In genomic region chr14:30584497-30585251, GRCm38 (mm10) we compare ENCODE assay signal across 8 mouse cellular contexts. TPM values are rescaled to one million over a fixed set of nuclear protein-coding genes. Genes with fewer than 3 reads are reported as not detected.
DNase-seq lines count a peak whose midpoint lies in the region; ATAC-seq lines count a peak whose summit lies in the region.

No protein-coding gene starts in this region.

- DNase-seq in heart, postnatal 14 days, result no peak
- peak; percentile 26 for DNase-seq in midbrain, embryonic 10.5 days (ENCODE audit: low spot score)
- no peak for DNase-seq in midbrain, embryonic 14.5 days
- peak; percentile 49 for DNase-seq in embryo, embryonic 11 days
- peak; percentile 76 for DNase-seq in retina, postnatal 1 day
- DNase-seq in ovary, adult 18-20 months (ENCODE audit: low spot score), result no peak
- DNase-seq in right cerebral cortex, postnatal 10 days (ENCODE audit: low spot score in 2 of 2), result no peak

- peaks cover 34% of the 10 kb centered on the region for H3K4me1 ChIP-seq in heart, embryonic 13.5 days
- peaks cover 25% of the 10 kb centered on the region for H3K4me1 ChIP-seq in midbrain, embryonic 10.5 days
- H3K4me1 ChIP-seq in midbrain, embryonic 14.5 days (ENCODE audit: control insufficient read depth, insufficient read depth, low read length), result peaks cover 15% of the 10 kb centered on the region; the same call in 1 of the 2 replicates

- H3K9ac ChIP-seq in heart, embryonic 13.5 days, result peak overlapping the region; percentile 54
- H3K9ac ChIP-seq in midbrain, embryonic 14.5 days (replicated peaks; ENCODE audit: low read length), result no peak overlapping the region

- intact Hi-C loops in heart, postnatal 14 days (cut with DNase I), result no loop called here

- peak overlapping the region; percentile 56 for H3K4me2 ChIP-seq in heart, embryonic 13.5 days
- H3K4me2 ChIP-seq in midbrain, embryonic 14.5 days (ENCODE audit: low read length), result no peak overlapping the region

- no peaks in the 10 kb centered on the region for H3K36me3 ChIP-seq in heart, embryonic 13.5 days
- H3K36me3 ChIP-seq in midbrain, embryonic 10.5 days, result no peaks in the 10 kb centered on the region
- no peaks in the 10 kb centered on the region for H3K36me3 ChIP-seq in midbrain, embryonic 14.5 days (ENCODE audit: control insufficient read depth, insufficient read depth, low read length)

- peak overlapping the region; percentile 71 for H3K27ac ChIP-seq in heart, embryonic 13.5 days (replicated peaks)
- peak overlapping the region; percentile 72 for H3K27ac ChIP-seq in midbrain, embryonic 10.5 days (replicated peaks)
- H3K27ac ChIP-seq in midbrain, embryonic 14.5 days (replicated peaks; ENCODE audit: low read depth, low read length), result no peak overlapping the region

- no peaks in the 10 kb centered on the region for H3K27me3 ChIP-seq in heart, embryonic 13.5 days (replicated peaks)
- H3K27me3 ChIP-seq in midbrain, embryonic 10.5 days (ENCODE audit: low read depth, poor library complexity, severe bottlenecking), result no peaks in the 10 kb centered on the region
- H3K27me3 ChIP-seq in midbrain, embryonic 14.5 days (ENCODE audit: control insufficient read depth, insufficient read depth, low read length), result no peaks in the 10 kb centered on the region

- 20% methylated on average over 19 of the region's 19 CpGs for WGBS in heart, embryonic 13.5 days
- WGBS in midbrain, embryonic 10.5 days, result 57% methylated on average over 19 of the region's 19 CpGs
- WGBS in midbrain, embryonic 14.5 days, result 53% methylated on average over 19 of the region's 19 CpGs

- no peaks in the 10 kb centered on the region for H3K9me3 ChIP-seq in heart, embryonic 13.5 days
- H3K9me3 ChIP-seq in midbrain, embryonic 10.5 days (replicated peaks), result no peaks in the 10 kb centered on the region
- H3K9me3 ChIP-seq in midbrain, embryonic 14.5 days (ENCODE audit: control insufficient read depth, low read length), result no peaks in the 10 kb centered on the region

- peak; percentile 39; the same call in 1 of the 2 replicates for ATAC-seq in heart, embryonic 13.5 days (ENCODE audit: extremely low read depth, insufficient number of reproducible peaks, low FRiP score, low TSS enrichment)
- ATAC-seq in midbrain, embryonic 14.5 days (ENCODE audit: low FRiP score, low TSS enrichment), result no peak

- no peak overlapping the region; the same call in 1 of the 2 replicates for H3K4me3 ChIP-seq in heart, embryonic 13.5 days
- no peak overlapping the region for H3K4me3 ChIP-seq in midbrain, embryonic 10.5 days
- no peak overlapping the region for H3K4me3 ChIP-seq in midbrain, embryonic 14.5 days (replicated peaks; ENCODE audit: low read depth, low read length)

RNA-seq across cellular contexts. Expression of gene Tkt, which starts 36.5 kb away (rescaled TPM):
- polyA plus RNA-seq in heart, embryonic 13.5 days (2015; fragmentation: Nextera tagmentation; extraction: Ambion mirVana), result 86.2 and 96.6 TPM in 2 replicates
- 10 to 100 TPM; 35.1 to 39.2 TPM for total RNA-seq in heart, postnatal 14 days (2021)
- polyA plus RNA-seq in midbrain, embryonic 10.5 days (2016; fragmentation: Nextera tagmentation; extraction: Ambion mirVana), result 312 and 334 TPM in 2 replicates
- 94.2 and 166 TPM in 2 replicates for polyA plus RNA-seq in midbrain, embryonic 14.5 days (2014; fragmentation: Nextera tagmentation; extraction: Ambion mirVana)

RNA-seq across cellular contexts. Expression of gene Prkcd, which starts 41.3 kb away (rescaled TPM):
- 36.7 and 40.9 TPM in 2 replicates for polyA plus RNA-seq in heart, embryonic 13.5 days (2015; fragmentation: Nextera tagmentation; extraction: Ambion mirVana)
- total RNA-seq in heart, postnatal 14 days (2021), result 10 to 100 TPM; 14.3 to 15.7 TPM
- 20.8 and 23.2 TPM in 2 replicates for polyA plus RNA-seq in midbrain, embryonic 10.5 days (2016; fragmentation: Nextera tagmentation; extraction: Ambion mirVana)
- 10.6 and 12.8 TPM in 2 replicates for polyA plus RNA-seq in midbrain, embryonic 14.5 days (2014; fragmentation: Nextera tagmentation; extraction: Ambion mirVana)

Comparison
In these comparisons a context has a peak if more than half of its experiments do, and no peak if none do; other contexts are left out.
1. DNase-seq: peak in midbrain, embryonic 10.5 days (single experiment), embryo, embryonic 11 days (single experiment) and retina, postnatal 1 day (single experiment); none in heart, postnatal 14 days (0 of 2), midbrain, embryonic 14.5 days (single experiment), ovary, adult 18-20 months (single experiment) and right cerebral cortex, postnatal 10 days (0 of 2).